8 mouse cellular contexts compared by ENCODE assay signal in the genomic region with DNA sequence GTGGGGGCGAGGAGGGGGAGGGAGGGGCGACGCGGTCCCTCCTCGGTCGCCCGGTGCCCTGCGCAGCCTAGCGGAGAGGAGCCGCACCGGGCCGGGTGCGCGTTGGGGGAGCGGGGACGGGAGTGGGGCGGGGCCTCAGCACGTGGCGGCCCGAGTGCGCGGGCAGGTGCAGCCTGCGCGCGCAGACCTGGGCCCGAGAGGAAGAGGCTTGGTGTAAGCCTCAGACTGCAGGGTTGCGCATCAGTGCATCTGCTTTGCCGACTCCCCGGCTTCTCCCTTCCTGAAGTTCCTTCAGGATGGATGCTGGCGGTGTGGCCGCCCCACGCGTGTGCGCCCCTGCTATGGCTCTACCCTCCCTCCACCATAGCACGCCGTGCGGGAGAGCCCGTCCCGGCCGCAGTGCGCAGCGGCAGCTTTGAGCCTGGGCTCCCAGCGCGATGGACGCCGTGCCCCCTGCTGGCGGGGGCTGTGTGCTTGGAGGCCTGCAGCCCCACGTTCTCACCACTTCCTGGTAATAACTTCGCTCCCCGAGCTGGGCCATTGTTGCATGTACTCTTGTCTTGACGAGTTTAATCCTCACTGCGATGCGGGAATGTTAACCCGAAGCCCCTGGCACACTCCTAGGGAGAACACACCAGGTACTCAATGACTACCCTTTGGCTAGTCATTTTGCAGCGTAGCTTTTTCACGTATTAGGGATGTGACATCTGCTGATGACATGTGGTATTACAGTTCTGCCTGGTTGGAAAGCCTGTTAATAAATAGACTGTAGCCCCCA. TPM values are rescaled to one million over a fixed set of nuclear protein-coding genes. Genes with fewer than 3 reads are reported as not detected.
A peak's percentile ranks its signal among the peaks of the same experiment; 100 is the strongest.
DNase-seq lines count a peak whose midpoint lies in the region; ATAC-seq lines count a peak whose summit lies in the region.

A gene (minus strand): TSS at position 103 of the 778 bp plus-strand sequence.

- peaks cover 40% of the 10 kb centered on the region for H3K4me1 ChIP-seq in hindbrain, embryonic 15.5 days (replicated peaks)

- peak within 1 kb of the TSS; percentile 66 for H3K9ac ChIP-seq in hindbrain, embryonic 15.5 days

- no peaks in the 10 kb centered on the region for H3K36me3 ChIP-seq in hindbrain, embryonic 15.5 days

- peak; percentile 61 to 76 for DNase-seq in cerebellum, postnatal 36 days
- peak; percentile 77 to 78 for DNase-seq in frontal cortex, postnatal 36 days (ENCODE audit: low spot score in 2 of 2)
- peak; percentile 64 for DNase-seq in left cerebral cortex, adult 11 months (ENCODE audit: low spot score)
- DNase-seq in lung, postnatal 36 days = peak; percentile 89
- peak; percentile 79 for DNase-seq in retina, postnatal 7 days (ENCODE audit: low read depth, low spot score)
- peak; percentile 74 for DNase-seq in urinary bladder, adult 2 months (ENCODE audit: low spot score)

- H3K9me3 ChIP-seq in hindbrain, embryonic 15.5 days = no peaks in the 10 kb centered on the region

- no peaks in the 10 kb centered on the region for H3K27me3 ChIP-seq in hindbrain, embryonic 15.5 days

- peak within 1 kb of the TSS; percentile 90 for H3K27ac ChIP-seq in hindbrain, embryonic 15.5 days (replicated peaks)

- peak; percentile 72 for ATAC-seq in activated CD4-positive, CD25-positive, alpha-beta regulatory T cell, adult 4 months
- ATAC-seq in hindbrain, embryonic 15.5 days (ENCODE audit: low FRiP score, low read depth) = peak; percentile 91

- H3K4me2 ChIP-seq in hindbrain, embryonic 15.5 days = peak within 1 kb of the TSS; percentile 86

- peak within 1 kb of the TSS; percentile 75 for H3K4me3 ChIP-seq in hindbrain, embryonic 15.5 days

- under 1% methylated on average over 48 of the region's 56 CpGs for WGBS in hindbrain, embryonic 15.5 days

RNA-seq across cellular contexts. Expression of the gene that starts here (rescaled TPM):
- 10 to 100 TPM; 76.7 to 82.5 TPM for polyA plus RNA-seq in activated CD4-positive, CD25-positive, alpha-beta regulatory T cell, adult 4 months (2017; shearing (Covaris generic))
- 10.6 and 11.8 TPM in 2 replicates for polyA plus RNA-seq in hindbrain, embryonic 15.5 days (2015; fragmentation: Nextera tagmentation; extraction: Ambion mirVana)
- 14.3 and 23.3 TPM in 2 replicates for polyA plus RNA-seq in urinary bladder, adult 2 months (2012; rRNA removed)

Comparison
In these comparisons a context has a peak if more than half of its experiments do, and no peak if none do; other contexts are left out.
1. Peak in every context shown above with its lines: DNase-seq, ATAC-seq, H3K4me3 ChIP-seq and H3K27ac ChIP-seq.